Mouse (Mus musculus): ENCODE measurements at regions not wholly inside any gene's neighbourhood (a gene's known extent, or its start where the extent isn't known, plus 50 kb on each side); places are given as distances from the start of the nearest gene placed in this dataset.

DNA sequence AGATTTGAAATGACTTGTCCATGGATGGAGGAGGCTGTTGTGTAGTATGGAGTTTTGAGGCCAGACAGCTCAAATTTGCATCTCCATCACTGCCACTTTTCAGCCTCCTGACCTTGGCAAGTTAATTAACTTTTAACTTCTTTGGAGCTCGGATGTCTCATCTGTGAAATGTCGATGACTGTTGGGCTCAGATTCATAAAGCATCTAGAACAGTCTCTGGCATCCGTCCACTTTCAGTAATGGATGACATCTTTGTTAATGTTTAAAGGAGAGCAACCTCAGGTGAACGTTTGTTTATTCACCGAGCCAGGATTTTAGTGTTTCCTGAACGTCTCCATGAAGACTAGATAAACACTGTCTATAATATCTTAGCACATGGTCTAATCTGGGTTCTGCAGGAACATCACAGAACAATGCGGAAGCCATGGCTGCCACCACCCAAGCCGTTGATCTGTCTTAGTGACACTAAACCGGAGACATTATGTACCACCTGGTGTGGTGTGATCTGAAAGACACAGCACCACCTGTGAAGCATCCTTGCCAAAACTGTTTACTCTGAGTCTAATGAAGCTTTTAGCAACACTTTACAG is 658.4 kb downstream of the Sorcs3 start:
- no peak for DNase-seq (ENCODE audit: low read depth, low spot score)

DNA sequence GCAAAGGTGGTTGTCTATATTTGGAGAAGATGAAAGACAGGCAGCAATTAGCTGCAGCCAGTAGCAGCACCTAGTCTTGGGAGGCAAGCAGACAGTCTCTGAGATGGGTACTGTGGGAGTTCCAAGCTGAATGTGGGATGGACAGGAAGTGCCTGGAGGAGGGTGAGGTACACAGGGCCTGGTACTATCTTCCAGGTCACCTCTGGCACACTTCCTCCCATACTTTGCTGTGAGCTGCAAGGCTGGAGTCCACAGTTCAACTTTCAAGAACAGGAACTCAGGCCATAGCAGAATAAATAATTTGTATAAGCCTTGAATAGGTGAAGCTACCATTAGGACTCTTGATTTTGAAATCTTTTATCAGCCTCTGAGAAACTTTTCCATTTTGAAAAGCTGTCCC is 665.8 kb downstream of the Sorcs3 start:
- no peak for DNase-seq (ENCODE audit: low read depth, low spot score)

DNA sequence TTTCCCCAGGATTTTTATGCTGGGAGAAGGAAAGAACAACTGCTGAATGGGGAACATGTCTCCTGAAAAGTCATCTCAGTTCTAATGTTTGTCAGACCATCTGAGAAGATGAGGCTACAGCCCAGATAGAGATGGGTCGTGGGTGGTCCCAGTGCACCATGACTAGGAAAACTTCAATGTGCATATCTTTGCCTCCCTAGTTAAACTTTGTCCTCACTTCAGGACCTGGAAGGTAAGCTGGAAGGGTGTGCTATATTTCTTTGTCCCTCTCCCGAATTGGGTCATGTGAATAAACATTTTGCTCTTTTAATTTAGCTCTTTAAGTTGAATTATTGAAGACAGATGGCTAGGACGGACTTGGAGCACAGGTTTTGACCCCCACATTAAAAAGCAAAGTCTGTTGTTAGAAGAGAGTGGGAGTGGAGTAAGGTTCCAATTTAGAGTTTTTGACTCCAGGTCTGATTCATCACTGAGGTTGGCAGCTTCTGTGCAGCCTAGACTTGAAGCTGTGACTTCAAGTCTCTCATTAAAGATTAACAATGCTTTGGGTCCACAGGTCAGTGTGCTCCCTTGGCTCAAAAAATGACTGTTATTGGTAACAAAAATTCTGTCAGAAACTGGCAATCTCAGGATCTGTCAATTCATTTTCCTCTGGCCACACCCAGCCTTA is 675.8 kb downstream of the Sorcs3 start:
- peak; percentile 11 for DNase-seq (ENCODE audit: low read depth, low spot score)

DNA sequence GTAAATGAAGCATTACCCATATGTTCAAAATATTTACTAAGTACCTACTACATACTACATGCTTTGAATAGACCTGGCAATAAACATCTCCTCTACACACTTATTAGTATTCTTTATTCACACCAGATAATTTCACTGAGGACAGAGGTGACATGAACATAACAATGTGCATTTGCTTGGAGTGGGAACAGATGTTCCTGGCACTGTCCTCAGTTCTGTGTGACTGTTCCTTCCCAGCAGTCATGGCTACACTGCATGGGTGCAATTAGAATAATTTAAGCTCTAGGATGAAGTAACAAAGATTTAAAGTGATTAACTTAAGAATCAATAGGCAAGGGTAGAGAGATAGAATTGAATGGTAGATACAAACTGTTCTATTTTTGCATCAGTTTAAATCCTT is 702.4 kb downstream of the Sorcs3 start:
- DNase-seq (ENCODE audit: low read depth, low spot score), result no peak

DNA sequence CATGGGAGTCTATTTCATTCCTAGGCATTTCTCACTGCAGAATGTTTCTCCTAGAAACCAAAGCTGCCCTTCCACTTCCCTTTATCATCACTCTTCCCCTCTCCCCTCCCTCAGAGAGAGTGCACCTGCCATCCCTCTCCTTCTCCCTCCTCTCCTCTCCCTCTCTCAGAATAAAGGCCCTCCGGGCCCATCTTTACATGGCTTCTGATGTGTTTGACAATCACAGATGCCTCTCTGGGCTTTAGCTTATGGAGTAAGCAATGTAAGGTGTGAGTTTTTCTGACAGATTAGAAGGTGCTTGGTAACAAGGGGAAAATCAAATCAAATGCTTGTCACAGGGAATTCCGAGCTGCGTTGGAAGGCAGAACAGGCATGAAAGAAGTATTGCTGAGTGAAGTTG is 707.2 kb downstream of the Sorcs3 start:
- DNase-seq (ENCODE audit: low read depth, low spot score), result no peak

DNA sequence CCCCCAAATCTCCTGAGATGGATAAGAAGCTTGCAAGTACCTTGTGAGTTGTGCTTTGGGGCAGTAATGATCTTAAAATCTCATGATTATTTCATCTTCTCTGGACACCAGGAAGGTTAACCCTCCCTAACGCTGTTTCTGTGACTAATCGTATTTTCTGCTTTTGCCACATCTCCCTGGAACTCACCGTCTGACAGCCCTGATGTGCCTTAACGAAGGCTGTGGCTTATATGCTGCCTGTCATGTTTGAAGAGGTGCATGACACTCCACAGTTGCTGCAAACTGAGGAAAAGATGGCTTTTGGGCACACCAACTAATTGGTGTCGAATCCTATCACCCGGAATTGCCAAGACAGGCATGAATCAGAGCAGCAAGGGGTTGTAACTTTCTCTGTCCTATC is 713.8 kb downstream of the Sorcs3 start:
- no peak for DNase-seq (ENCODE audit: low read depth, low spot score)

DNA sequence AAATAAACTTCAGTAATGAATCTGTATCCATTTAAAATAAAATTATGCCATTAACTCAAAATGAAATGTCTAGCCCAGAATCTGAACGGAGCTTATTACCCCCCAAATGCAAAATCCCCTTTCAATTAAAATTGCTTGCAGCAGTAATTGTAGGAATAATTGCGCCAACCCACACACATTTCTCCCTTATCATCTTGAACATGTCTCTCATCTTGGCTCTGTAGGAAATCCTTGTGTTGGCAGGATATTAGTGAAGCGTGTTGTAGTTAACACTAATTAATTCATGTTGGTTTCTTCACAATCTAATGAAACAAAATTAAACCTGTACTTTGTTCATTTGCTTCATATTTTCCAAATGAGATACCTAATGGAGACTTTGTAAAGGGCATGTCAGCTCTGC is 741.8 kb downstream of the Sorcs3 start:
- no peak for DNase-seq (ENCODE audit: low read depth, low spot score)
